Mouse (Mus musculus) urinary bladder, adult 2 months (tissue): ENCODE results near the gene Foxs1. TPM values are rescaled to one million over a fixed set of nuclear protein-coding genes. Genes with fewer than 3 reads are reported as not detected.

Source experiments
- DNase-seq: peaks from one replicate; pipeline ENCODE4 v3.0.0; 2022; ENCODE audit warnings: low spot score
- polyA plus RNA-seq: library from polyadenylated mRNA; depleted of rRNA; stranded (reverse); fragments of >200 nt; gene quantifications from 2 replicates; pipeline ENCODE4 v1.2.3, GENCODE M21; 2012

Foxs1 gene
- polyA plus RNA-seq, 1 experiment, result 1.9 TPM

DNA sequence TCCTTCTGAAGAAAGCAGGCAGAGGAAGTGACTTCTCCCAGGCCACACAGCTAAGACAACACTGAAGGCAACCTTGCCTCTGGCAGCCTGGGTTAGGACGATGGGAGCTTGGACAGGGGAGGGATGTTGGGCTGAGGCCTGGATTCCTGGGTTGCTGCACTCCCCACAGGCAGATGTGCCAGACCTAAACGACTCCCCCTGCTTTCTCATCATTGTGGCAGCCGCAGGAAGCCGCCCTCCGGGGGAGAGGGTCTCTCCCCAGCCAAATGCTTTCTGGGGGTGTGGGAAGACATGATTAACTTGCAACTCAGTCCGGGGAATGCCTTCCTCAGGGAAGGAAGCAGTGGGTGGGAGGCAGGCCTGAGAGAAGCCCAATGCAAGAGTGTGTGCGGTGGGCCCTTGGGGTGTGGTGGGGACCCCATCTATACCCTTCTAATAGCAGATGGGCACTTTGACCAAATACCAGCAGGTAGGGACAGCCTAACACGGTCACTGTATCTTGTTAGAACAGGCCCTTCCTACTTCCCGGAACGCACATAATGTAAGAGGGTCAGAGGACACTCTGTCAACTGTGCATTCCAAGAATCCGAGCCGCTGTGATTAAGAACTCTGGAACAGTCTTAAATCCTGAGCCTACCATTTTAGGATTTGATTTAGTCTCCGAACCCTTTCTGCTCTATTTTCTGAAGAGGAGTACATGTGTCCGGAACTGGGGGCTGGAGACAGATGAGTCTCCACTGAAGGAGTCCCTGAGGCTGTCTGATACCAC, 4.6 kb downstream of the Foxs1 start:
- DNase-seq, result no peak

DNA sequence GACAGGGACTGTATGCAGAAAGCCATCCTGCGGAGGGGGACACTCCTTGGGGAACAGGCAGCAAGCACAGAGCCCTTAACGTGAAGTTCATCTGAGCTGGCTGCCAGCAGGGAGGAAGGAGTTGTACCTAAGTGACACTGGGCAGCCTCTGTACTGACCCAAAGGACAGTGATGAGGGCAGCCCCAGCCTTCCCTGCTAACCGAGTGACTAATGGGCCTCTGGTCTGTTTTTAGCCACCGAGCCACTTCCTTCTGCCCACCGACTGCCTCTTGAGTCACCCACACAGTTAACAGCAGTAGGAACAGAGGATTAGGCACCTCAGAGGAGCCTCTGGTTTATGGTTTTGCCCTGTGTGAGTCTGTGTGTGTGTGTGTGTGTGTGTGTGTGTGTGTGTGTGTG, 5.6 kb downstream of the Foxs1 start:
- no peak for DNase-seq

DNA sequence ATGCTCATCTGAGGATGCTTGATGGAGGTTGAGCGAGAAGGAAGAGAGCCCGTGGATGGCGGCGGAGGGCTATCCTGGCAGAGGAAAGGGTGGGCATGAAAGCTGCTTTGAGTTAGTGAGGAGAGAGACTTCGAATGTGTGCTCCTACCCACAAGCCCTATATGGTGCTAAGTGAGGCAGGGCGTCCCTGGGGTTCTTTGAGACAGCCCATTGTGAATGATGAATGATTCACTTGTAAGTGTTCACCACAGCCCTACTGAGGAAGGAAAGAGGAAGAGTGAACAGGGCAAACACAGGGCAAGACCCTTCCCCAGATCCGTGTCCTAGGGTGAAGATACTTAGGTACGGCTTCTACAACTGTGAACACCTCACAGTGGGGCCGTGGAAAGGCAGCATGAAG, 6.1 kb downstream of the Foxs1 start:
- no peak for DNase-seq

DNA sequence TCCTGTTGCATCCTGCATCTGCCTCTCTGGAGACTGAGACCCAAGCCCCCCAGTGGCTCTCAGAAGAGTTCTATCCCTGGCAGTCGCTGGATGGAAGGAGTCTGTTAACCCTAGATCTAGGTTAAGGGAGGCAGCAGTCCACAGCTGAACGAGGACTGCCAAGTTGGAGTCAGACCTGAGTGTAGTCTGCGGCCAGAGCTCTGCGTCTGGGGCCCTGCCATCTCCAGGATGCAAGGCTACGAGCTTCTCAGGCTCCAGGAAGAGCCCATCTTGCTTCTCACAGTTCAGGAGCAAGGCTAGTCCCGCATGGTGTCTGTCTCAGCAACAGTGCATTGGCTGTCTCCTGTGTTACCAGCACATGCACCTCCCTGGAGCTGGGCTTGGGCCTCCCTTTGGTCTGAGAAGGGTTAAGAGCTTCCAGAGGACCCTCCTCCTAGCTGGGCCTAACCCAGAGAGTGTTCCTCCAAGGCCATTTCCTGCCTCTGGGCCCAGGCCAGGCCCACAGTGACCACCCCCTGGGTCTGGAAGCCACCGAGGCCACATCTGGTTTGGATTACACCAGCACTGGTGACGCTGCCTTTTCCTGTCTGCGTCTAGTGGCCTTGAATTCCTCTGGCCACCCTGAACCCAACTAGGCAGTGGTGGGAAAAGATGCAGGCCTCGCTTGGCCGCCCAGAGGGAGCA, 7.7 kb downstream of the Foxs1 start:
- DNase-seq, result no peak

DNA sequence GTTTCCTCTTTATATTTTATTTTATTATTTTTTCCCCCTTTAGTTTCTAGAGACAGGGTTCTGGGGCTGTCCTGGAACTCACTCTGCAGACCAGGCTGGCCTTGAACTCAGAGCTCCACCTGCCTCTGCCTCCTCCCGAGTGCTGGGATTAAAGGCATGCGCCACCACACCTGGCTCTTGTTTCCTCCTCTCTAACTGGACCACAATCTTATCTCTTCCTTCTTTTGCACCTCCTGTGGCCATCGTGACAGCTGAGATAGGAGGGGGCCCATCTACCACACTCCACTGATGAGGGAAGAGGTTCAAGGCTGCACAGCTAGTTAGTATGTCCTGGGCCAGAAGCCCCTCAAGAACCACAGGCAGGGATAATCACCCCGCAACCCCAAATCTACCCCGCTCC, 8.5 kb downstream of the Foxs1 start:
- no peak for DNase-seq

DNA sequence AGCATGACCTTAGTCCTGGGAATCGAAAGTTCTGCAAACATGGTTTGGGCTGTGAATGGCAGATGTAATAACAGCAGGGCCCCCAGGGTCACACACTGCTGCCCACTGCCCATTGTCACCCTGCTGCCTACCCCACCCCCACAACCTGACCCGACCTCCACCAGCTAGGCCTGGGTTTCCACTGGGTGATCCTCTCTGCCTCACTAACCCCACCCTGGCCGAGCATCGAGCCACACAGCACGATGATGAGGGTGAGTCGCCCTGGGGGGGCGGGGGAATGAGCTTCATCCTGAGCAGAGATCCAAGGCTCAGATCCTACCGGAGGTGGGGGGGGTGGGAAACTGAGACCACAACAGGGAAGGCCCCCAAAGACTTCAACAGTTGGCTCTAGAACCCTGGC, 8.9 kb downstream of the Foxs1 start:
- DNase-seq, result no peak

DNA sequence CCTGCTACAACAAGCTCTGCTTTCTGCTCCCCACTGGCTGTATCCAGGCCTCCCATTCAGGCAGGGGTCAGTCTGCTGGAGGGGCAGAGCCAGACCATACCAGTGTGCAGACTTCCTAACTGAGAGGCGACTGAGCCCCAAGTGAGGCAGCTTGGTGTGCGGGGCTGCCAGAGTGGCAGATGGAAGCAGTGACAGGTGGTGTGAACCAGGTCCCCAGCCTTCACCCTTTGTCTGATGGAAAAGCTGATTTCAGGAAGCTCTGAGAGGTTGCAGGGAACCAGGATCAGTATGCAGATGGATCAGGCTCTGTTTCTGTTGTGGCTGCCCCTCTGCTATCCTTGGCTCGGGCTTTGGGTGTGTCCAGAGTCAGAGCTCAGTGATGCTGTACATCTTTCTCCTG, 9.4 kb downstream of the Foxs1 start:
- no peak for DNase-seq

DNA sequence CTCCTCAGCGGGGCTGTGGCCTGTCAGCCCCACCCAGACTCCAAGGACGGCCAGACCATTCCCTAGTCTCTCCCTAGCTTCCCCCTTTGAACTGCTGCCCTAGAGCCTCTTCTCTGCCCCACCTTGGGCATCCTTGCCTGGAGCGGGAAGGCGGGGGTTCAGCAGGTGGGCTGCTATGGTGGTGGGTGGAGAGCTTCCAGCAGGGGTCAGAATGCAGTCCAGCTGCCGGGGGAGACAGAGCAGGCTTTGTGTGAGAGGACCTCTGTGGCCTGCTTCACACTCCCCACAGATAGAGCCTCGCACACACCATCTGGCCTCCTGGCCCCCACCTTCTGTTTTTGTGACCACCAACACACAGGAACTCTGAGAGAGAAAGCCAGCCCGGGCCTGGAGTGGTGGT, 10.6 kb downstream of the Foxs1 start:
- no peak for DNase-seq

DNA sequence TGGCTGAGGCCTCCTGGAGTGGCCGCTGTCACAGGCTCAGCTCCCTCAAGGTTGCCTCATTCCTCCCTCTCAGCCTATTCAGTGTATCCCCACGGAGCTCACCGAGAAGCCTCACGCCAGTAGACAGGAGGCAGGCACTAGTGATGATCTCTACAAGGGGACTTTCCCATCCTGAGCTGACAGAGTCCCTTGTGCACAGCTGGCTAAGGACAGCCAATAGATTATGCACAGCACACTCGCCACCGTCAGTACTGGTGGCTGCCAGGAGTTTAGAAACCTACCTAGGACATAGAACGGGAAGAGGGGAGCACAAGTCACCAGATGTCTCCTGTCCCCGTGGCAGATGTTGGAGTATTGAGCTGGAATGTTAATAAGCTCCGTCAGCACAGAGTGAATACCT, 15.3 kb downstream of the Foxs1 start:
- no peak for DNase-seq

DNA sequence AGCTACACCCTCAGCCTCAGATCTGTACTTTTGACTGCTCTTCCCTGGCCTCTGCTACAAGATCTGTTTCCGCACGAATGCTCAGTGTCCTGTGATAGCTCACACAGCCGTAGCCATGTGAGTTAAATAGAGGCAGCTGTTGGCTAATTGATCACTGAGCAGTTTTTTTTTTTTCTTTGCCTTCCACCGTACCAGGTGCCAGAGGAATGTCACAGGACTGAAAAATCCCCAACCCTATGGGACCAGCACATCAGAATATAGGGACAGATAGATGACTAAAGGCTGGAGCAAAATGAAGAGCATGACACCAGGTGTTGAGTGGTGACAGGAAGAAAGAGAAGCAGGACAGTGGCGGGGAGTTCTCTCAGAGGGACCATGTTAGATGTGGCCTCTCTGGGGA, 16.9 kb downstream of the Foxs1 start:
- DNase-seq, result no peak

DNA sequence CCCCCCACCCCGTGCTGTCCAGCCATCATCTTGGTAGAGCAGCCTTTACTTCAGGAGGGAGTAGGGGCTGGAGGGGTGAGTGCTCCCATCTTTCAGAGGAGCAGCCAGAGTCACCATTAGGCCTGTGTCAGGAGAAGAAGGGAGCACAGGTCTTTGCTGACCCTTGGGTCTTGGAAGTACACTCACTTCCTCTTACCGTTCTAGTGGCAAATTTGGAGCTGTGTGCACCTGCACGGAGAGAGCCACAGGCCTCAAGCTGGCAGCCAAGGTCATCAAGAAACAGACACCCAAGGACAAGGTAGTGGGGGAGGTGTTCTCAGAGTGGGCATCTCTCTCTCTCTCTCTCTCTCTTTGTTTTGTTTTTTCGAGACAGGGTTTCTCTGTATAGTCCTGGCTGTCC, 17.6 kb downstream of the Foxs1 start:
- DNase-seq, result no peak

DNA sequence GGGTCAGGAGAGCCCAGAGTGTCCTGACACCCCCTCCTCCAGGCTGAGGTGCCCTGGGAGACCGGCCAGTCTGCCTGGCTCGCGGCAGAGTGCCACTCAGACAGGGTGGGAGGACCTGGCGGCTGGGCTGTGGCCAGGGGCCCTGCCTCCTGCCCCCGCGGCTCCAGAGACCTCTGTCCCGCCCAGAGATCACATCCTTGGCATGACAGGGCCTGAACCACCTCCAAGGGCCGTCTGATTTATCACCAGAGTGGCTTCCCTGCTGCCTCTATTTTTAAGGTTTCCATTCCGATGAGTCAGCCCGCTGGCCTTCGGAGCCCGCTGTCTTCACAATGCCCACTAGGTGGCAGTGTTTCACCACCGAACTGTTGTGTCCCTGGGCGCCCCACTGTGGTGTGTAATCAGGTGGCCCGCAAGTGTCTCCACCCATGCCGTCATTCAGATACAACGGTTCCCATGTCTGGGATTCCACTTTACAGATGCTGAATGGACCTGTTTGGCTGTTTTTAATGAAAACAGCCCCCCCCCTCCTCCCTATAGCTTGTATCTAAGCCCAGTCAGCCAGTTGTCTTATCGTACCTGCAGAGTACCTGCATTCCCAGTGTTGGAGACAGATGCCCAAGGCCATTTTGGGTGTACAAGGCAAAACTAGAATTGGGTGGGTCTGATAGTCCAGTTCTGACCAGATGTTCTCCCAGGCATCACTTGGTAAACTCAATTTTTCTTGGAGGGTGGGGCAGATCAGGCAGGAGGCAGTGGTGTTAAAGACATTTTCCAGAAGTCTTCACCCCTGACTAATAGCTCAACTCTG, 18.5 kb downstream of the Foxs1 start:
- DNase-seq, result peak; percentile 70

DNA sequence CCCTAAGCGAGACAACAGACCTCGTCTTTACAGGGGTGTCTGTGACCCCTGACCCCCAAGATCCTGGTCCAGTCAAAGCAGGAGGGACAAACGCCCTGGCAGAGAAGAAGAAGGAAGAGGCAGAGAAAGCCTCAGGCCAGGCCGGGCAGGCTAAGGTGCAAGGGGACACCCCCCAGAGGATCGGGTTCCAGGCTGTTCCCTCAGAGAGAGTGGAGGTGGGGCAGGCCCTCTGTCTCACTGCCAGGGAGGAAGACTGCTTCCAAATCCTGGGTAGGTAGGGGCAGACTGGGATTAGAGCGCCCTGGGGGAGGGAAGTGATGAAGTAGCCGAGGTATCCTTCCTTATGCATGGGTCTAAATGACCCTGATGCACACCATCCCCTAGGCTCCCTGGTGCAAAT, 19.5 kb downstream of the Foxs1 start:
- DNase-seq, result no peak

DNA sequence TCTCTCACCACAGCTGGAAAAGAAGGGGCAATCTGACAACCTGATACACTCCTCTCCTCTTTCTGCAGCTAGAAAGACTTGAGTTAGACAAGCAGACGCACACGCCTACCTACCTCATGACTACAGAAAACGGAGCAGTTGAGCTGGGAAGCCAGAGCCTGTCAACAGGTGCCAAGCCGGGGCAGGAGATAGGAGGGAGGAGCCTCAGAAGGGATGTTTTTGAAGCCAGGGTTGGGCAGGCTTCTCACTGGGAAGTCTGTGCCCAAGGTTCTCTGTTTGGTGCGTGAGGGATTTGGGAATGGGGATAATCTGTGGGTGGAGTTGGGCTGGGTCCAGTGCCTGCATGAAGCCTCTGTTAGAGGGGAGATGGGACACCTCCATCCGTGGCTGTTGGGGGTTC, 21.6 kb downstream of the Foxs1 start:
- no peak for DNase-seq

DNA sequence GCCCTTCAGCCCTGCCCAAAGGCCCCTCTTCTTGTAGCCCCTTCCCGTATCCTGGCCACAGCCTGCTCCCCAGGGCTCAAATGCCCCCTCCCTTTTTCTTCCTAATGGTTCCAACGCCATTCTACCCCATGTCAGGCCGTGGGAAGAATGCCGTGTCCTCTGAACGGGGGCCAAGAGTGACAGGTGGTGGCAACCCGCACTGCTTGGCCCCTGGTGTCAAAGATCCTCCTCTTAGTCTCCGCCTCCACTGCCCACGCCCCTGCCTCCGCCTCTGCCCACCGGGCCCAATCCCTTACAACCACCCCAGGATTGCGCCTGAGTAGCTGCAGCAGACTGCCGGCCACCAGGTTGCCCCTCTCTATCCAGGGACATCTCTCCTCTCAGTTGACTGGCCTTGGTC, 22.0 kb downstream of the Foxs1 start, which contains the start of gene Mylk2:
Gene Mylk2, plus strand, starts transcription at position 322 of the 400 bp plus-strand sequence.
- DNase-seq, result no peak

DNA sequence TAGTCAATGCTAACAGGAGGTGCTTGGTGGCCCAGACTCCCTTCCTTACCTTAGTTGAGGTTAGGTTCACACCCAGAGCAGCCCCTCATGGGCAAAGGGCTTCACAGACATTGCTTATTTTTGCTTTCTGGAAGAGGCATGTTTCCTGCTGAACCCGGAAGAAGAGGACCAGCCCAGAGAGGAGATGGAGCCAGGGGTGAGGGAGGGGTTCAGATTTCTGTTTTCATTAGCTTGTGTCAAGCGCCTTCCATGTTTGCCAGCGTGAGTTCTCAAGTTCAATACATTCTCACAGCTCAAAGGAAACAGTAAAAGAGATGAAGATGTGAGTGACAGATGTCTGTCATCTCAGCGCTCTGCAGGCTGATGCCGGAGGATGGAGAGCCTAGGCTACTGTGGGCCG, 23.2 kb downstream of the Foxs1 start:
- DNase-seq, result no peak

DNA sequence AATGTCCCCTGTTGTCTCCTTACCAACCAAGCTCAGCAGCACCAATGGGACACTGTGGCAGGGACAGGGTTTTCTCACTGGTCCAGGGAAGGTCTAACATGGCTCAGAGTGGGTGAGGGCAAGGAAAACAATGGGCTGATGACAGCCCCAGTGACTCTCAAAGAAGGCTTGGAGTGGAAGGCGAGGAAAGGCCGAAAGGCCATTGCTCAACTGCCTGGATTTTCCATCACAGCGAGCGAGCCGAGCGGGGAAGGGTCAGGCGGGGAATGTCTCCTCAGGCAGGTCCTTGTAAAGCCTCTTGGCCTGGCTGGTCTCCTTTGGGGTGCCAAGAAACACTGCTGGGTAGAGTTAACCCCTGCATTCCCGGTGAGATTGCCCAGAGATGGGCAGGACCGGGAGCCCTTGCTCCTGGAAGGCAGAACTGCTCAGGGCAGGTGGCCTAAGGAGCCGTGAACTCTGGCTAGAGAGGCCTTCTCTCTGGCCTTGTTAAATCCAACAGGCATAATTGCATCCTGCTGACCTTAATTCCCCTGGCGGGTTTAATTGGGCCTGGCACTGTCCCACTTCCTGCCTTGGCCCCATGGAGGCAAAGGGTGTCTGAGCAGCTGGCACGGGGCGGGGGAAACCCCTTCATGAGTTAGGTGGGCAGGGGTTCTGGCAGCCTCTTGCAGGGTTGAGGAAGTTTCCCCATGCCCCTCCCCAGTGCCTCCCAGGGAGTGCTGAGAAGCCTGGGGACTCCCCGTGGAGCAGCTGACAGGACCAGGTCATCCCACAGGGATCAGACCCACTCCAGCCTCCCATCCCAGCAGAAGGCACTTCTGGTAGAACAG, 25.7 kb downstream of the Foxs1 start:
- DNase-seq, result peak; percentile 19

DNA sequence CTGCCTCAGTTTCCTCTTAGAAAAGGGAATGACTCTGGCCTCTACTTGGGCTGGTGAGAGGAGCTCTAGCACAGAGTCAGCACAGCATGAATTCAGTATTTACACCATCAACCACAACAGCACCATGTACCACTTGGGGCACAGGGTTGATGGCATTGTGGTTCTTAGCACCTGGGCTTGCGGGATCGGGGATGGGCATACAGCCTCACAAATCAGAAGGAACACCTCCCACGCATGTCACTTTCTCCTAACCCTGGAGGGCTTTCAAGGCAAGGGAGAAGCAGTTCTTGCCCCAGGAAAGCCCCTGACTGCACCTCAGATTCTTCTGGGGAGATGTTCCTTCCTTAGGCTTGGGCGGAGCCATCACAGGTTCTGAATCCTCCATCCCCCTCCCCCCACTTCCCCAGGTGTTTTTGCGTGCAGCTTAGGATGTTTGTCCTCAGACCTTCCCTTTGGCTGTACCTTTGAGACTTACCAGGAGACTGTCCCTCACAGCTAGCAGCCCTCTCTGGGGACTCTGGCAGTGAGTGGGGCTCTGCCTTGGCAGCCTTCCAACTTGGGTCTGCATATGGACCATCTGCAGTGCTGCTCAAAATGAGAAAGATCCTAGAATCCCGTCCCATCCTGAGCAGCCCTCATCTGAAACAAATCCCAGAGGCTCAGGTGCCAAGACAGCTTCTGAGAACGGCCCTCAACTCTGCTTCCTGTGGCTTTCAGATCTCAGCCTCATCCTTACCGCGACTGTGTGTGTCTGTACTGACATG, 26.6 kb downstream of the Foxs1 start:
- DNase-seq, result no peak

DNA sequence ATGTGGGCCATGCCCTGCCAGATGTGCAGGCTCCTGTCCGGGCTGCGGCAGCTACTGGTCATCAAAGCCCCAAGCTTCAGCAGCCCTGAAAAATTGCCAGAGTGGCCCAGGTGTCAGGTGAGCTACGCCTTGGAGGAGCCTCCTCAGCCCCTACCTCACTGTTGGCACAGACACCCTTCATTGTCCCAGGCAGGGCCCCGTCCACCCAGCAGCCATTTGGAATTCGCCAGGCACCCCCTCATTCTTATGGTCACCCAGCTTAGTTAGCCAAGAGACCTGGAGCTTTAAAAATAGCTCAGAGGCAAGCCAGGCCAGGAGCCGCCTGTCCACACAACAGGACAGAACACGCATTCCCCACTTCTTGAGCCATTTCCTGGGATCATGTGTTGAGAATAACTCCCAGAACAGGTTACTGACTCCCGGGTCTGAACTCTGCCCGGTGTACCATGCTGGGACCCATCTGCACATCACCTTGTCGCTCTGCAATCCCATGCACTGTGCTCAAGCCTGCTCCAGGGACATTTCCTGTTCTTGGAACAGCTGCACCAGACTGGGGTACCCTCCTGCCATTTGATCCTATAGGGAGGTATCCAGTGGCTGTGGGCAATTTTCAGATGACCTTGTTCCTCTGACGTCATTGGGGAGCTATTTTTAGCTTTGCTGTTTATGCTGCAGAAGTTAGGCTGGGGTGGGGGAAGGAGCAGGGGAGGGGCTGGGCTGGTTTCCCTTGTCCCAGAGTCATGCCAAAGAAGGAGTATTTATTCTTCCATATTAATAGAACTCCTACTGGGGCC, 27.8 kb downstream of the Foxs1 start:
- peak; percentile 22 for DNase-seq

DNA sequence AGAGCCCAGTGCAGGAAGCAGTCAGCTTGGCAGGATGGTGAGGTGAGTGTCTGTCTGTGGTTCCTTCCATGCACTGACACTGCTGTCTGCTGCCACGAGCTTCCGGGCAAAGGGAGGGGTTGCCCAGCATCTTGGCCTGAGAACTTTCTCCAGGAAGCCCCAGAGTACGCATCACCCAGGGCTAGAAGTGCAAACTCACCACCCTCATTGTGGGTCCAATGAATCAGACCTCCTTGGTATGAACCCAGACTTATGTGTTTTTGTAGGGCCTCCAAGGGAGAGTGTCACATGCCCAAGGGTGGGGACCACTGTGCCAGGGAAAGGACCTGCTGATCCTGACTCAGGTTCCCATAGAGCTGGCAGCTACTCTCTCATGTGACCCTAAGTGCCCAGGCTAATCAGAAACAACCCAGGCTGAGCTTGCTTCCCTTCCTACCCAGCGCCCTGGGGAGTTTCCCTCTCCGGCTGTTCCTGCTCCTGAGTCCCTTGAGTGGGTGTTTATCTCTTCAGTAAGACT, 28.8 kb downstream of the Foxs1 start:
- DNase-seq, result peak; percentile 18
